Mouse (Mus musculus) ZHBTc4 (cell line): ENCODE measurements around the gene Slit3.

Source experiments
- DNase-seq: peaks from one replicate; pipeline ENCODE4 v3.0.0-alpha.2; 2011; ENCODE audit warnings: low read depth, low spot score

Gene Slit3

DNA sequence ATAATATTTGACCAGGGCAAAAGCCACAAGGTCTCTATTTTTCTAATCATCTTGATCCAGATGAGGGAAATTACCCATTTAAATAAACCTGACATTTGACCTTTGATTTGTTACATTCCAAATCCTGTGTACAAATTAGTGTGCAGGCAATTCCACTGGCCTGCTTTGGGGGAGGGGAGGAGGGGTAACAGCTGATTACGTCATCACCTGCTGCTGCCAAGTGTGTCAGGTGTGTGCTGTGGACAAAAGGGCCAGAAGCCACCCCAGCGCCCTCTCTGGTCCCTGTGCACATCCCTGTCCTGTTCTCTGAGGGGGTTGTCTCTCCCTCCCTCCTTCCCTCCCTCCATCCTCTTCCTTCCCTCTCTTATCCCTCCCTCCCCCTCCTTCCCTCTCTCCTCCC lies 337.0 kb downstream of the Slit3 start:
- no peak for DNase-seq

DNA sequence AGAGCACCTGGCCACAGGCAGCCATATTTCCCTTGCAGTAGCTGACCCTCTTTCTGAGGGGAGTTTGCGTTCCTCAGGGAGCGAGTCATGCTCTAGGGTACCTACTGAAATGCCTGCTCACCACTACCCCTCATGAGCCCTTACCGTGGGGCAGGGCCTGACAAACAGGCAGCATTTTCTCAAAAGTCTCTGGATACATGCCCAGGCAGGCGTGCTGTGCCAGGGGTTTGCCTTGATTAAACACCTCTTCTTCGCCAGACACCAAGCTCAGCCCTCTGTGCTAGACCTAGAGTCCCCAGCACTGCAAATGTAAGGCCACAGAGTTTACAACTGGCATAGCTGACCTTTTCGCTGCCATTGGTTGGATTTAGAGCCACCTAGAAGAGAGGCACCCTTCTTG lies 345.7 kb downstream of the Slit3 start:
- no peak for DNase-seq

DNA sequence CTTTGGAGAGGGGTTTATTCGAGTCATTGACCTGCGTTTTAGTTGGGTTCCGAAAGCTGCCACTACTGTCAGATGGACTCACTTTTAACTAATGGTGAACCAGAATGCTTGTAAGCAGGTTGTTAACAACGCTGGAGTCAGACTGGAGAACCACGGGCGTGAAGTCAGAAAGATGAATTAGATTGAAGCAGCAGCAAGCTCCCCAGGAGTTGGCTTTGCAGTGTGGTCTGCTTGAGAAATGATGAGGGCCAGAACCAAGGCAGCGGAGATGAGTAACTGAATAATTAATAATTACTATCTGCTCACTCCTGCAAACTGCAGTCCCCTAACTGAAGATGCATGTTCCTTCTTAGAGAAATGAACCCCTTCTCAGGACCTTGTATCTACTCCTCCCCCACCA lies 347.8 kb downstream of the Slit3 start:
- no peak for DNase-seq

DNA sequence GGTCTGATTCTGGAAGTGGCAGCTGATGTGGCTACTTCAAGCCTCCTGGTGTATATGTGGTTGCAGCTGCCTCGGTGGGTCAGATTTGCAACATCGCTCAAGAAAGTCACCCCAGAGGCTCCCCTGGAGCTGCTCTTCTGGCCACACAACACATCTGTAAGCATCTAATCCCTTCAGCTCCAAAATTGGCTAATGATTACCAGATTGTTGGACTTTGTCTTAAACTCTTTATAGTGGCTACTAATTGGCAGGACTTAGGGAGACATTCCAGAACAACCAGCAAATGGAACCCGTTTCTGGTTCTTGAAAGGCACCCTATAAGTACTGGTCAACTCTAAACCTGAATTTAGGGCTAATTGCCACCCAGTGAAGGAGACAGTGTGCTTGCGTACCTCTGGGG lies 348.9 kb downstream of the Slit3 start:
- no peak for DNase-seq

DNA sequence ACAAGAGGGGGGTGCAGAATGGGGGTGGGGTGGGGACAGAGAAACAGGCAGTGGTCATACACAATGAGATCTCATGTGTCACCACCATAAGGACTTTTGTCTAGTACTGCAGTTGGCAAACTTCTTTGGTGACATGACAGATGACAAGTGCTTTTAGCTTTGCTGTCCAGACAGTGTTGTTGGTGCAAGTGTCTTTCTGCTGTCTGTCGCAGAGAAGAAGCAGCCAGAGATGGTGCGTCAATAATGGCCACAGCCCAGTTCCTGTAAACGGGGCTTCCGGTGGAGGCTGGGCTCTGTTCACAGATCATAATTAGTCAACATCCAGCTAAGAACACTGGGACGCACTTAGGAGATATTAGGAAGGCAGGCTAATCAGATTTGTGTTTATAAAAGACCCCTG lies 349.8 kb downstream of the Slit3 start:
- DNase-seq: no peak

DNA sequence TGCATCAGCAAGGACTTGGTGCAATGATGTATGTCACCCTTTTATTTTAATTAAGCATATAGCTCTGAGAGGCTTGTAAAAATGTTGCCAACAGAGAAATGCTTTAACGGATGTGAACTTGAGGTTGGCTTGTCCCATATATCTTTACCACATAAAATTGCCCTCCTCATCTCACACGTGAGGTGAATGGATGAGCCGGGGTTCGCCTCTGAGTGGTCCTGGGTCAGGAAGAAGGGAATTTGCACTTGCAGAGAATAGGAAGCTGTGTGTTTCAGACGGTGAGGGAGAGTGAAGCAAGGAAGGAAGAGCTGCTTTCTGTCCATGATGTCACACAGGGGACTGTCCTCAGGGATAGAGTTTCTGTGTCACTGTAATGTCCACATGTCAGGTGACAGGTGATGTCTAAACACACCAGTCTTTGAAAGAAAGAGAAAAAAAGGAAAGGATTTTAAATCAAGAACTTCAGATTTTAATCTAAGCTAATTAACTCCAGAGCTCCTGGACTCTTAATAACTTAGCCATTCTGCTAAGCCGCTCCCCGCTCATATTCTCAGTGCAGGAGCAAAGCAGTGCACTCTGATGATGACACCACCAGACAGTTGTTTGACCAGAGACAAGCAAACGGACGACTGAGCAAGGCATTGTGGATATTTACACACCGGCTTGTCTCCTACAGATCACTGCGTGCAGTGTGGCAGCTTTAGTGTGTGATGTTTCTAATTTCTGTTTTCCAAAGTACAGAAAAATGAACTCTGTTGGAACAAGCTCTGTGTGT lies 352.0 kb downstream of the Slit3 start:
- DNase-seq: no peak

DNA sequence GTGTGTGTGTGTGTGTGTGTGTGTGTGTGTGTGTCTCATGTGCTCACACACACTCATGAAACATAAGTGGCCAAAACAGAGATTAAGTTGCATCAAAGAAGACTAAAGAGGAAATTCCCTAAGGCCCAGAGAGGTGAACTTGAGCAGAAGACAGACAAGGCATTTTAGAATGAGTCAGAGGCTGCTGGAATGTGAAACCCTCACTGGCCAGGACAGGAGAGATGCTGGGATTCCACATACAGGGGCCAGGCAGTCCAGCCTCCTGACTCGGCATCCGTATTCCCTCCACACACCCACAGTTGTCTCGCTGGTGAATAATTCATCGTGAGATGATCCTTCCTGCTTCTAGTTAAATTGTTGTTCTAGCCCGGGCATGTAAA lies 352.6 kb downstream of the Slit3 start:
- DNase-seq: no peak

DNA sequence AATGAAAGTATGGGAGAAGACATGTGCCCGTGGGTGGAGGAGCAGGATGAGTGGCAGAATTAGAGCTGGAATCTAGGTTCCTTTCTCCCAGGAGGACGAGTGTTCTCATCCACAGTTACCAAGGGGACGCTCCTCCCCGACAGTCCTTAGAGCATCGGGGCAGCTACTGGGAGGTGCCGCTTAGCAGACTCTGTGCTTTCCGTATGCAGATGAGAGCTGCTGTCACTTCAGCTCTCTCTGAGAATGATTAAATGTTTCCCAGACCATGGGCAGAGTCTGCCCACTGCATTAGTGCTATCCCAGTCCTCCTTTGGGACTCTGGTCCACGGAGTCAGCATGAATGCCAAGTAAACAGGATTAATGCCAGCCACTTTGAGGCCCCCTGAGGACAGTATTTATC lies 359.1 kb downstream of the Slit3 start:
- DNase-seq: peak; percentile 46

DNA sequence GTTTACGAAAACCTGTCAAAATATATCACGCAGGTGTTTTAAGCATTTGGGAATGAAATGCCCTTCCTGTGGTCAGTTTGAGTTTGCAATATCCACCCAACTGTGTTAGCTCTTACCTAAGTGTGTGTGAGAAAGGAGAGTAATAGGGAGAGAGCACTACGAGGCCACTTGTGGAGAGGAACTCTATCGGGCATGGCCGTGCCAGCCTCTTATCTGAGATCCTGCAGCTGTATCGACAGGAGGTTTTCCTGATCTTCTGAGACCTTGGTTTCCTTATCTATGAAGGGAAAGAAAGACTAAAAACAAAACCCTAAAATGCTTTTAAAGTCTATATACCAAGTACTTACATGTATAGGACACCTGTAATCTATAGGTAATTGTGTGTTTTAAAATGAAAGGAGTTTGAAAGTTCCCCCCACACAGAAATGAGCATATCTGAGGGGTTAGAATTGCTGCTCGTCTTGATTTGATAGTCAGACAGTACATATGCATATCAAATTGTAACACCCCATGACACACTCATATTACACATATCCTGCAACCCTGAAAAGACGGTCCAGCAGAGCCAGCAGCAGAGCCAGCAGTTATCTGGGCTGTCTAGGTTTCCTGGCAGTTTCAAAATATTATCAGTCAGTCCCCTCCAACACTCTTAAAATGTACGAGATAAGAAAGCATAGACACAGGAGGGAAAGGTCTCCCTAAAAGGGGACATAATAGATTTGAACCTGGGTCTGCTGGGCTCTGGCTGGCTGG lies 360.8 kb downstream of the Slit3 start:
- DNase-seq: no peak

DNA sequence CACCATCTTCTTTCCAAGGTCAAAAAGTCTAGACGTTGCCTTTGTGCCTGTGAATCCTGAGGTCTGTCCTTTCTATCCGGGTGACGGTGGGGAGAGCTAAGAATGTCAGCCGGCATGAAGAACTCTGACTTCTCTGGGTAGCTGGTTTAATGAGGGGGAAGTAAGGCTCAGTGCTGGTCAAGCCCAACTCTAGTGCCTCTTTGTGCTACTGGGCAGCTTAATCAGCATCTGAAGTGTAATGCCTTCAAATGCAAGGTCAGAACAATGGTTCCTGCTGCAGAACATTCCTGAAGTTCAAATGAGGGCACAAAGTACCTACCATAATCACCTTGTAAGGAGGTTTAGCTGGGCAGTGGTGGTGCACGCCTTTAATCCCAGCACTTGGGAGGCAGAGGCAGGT lies 366.9 kb downstream of the Slit3 start:
- DNase-seq: peak; percentile 78

DNA sequence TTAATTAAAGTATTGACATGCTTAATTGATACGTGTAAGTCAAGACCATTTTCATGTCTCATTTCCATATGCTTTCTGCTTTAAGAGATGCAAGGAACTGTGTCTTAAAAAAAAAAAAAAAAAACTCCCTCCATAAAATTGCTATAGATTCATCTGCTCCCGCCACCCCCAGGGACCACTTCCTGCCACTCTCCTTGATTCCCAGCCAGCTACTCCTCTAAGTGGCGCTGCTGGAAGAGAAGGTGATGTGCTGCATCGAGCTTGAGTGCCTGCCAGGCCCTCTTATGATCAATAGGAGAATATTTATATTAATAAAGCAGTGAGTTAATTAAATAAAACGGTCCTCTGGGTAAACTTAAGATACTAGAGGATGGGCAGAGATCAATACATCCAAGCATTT lies 370.7 kb downstream of the Slit3 start:
- DNase-seq: no peak

DNA sequence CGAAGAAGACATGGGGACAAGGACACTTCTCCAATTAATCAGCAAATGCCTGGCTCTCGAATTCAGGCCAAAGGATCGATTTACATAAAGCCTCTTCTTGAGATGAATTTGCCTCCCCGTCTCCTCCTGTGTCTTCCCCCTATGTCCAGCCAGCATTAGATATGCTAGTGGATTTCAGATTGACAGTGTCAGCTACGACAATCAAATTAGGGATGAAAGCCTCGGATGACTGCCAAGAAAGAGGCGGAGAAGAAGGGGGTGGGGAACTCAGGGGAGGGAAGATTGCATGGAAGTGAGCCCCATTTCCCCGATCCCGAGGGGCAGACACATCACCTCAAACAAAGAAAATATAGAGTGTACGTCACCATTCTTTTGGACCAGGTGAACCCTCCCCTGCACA lies 375.9 kb downstream of the Slit3 start:
- no peak for DNase-seq

DNA sequence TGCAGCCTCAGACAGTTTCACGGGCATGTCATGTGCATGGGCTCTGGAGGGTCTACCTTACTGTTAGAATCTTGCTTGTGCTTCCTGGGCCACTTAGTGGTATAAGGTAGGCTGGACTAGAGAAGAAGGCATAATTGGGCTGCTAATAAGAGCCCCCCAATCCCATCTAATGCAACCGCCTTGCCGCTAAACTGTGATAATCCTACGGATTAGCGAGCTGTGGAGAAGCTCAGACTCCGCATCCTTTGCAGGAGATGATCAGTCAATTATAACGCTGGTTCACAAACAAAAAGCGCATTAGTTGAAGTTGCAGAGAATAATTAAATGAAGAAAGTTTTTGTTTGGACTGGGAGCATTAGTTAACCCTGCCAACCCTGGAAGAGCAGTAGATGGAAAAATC lies 376.9 kb downstream of the Slit3 start:
- DNase-seq: no peak

DNA sequence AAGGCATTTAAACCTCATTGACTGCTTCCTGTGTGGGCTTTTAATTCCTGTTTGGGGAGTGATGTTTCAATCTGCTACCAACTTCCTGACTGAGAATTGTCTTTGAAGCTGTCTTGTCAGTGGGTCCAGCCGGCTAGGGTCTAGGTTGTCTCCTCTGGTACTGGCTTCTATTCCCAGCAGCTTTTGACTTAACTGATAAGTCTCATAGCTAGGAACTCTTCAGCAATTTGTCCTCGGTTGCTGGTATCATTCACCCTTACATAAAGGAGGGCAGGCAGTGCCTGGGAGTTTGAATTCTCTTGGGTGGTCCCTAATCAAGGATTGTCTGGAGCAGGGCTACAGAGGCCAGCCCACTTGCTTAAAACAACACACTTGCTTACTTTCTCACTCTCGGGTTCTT lies 381.1 kb downstream of the Slit3 start:
- no peak for DNase-seq

DNA sequence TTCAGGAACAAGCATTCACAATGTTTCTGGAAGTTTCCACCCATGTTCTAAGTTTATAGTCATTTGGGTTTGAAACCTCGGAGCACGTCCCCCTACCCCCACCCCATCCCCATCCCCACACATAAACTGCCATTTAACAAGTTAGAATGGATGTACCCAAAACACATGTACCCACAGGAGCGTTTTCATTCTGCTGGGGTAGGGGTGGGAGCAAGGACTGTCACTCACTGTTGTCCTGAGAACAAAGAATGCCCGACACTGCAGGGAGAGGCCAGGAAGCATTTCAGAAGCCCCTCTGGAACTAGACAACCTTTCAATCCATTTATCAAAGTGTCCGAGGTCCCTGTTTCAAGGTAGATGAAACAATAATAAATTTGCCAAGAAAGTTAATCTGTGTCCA lies 383.0 kb downstream of the Slit3 start:
- DNase-seq: no peak

DNA sequence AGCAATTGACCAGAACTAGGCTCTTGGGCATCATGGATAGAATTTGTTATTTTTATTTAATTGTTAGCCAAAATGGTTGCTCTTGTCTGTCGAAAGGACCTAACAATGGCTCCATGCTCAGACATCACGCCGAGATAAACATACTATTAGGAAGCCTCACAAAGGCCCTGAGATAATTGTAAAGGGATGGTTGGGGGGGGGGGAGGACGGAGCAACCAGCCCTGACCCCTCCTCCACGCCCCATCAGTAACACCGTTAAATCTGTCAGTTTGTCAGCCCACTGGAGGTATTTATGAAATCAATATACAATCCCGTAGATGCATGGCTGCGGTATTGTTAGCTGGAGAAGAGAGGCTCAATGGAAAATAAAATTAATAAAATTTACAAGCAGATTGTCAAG lies 383.9 kb downstream of the Slit3 start:
- DNase-seq: no peak

DNA sequence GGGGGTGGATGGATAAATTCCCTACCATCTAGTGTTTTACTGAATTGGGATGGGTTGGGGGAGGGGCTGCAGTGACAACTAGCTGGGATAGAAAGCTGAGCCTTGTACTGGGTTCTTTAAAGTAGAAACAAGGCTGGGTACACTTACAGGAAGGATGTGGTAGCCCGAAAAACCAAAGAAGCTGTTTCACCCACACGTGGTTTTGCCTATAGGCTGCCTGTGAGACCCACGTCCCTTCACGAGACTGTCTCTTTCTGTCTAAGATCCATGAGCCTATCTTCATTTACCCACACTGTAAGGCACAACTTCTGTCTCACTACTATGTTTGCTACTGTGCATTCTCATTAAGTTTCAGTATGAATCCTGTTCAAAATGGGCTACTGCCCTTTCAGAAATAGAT lies 384.3 kb downstream of the Slit3 start:
- DNase-seq: no peak

DNA sequence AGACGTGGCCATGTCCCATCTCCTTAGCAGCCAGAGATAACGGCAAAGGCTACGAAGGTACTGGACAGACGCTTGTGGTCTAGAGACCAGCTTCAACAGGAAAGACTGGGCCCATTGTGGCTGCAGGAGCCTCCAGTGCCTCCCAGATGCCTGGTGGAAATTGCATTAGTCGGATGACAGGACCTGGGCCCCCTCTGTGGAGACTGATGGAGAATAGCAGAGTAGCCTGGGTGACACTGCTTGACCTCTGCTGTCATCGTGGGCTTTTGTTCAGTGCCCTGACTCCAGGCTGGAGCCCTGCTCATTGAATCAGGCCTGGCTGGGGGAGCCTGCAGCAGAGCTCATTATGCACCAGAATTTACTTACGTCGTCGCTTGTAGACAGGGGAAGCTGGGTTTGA lies 384.8 kb downstream of the Slit3 start:
- no peak for DNase-seq

DNA sequence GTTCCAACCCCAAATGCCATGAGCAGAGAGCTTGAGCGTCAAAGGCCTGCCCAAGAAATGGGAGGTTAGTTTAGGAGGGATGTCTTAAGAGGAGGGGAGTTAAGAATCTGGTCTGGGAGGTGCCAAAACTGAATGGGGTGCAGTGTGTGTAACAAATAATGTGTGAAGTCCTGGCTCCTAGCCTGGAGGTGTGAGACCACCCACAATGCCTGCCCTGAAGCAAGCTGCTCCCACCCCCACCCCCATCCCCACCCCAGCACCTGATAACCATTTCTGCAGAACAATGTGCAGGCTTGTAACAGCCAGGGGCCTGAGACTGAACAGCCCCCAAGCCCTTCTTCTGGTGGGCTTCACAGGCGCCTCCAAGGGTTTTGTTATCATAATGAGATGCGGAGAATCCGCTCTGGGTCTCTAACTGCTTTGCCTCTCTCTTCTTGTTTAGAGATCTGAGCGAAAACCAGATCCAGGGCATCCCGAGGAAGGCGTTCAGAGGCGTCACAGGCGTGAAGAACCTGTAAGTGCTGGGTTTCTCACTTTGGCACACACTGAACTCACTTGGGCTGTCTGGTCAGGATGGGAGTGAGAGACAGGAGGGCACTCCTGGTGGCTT lies 386.9 kb downstream of the Slit3 start:
- DNase-seq: no peak

DNA sequence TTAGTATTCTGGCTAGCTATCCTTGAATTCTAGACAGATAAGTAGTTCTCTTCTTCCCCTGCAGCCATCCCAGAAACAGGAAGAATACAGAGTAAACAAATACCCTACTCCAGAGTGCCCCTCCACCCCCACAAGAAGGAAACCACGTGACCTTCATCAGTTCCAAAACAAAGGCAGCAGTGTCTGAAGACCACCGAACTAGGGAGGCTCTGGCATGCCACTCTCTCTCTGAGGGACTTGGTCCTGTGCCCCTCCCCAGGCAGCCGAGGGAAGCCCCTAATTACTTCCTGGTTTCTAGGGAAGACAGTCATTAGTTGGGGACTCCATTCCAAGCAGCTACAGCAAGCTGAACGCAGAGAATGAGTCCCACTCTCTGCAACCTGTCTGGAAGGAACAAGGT lies 391.7 kb downstream of the Slit3 start:
- no peak for DNase-seq

DNA sequence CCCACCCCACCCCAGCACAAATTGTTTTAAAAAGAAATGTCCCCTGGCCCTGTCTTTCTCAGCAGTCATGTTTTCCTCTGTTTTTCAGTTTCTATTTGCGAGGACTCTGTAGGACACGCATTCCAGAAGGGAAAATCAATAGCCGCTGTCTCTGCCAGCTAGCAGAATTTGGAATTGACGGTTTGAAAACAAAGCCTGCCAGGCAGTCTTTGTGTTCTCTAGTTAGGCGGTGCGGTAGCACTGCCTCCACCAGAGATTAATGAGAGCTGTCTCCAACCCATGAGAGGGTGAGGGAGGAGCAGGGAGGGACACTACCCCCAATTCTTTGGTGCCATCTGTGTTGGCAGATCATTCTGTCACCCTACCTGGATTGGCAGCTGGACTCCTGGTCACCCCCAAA lies 392.3 kb downstream of the Slit3 start:
- no peak for DNase-seq

DNA sequence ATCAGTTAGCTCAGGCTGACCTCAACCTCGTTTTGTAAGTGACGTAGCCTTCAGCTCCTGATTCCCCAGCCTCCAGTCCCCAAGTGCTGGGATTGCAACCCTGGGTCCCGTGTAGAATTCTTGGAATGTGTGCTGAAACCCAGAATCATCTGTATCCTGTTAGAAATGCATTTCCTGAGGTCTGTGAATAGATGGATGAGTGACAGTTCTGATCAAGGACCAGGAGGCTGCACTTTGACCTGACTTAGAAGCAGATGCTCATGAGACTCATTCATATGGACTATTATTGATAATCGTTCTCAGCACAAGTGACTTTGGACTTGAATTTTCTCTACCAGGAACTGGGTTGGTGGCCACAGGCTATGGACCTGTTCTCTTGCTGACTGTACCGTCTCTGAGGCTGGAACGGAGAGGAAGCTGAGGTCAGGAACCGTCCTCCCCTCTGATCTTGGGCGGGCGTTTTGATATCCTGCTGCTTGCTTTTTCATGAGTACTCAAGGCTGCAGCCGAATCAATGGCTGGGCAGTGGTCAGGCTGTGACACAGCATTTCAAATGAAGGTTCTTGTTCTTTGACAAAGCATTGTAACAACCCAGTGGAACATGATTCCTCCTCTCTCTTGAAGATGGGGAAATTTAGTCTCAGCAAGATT lies 401.9 kb downstream of the Slit3 start:
- peak; percentile 10 for DNase-seq

DNA sequence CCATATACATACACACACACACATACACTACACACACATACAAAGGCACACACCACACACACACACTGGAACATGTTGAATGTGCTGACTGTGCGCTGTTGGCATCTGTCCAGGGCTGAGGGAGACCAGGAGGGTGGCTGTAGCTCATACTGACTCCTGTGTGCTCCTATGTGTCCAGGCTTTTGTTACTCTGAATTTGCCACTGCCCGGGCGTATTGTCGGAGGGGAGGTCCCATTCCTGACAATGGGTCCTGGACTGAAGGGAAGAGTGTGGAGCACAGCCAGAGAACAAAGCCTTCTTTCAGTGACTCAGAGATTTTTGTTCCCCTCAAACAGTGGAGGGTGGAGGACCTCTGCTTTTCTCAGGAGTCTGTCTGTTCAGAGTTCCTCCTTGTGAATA lies 402.7 kb downstream of the Slit3 start:
- peak; percentile 84 for DNase-seq
